Mouse (Mus musculus): ENCODE results near the gene Mcm10.

DNA sequence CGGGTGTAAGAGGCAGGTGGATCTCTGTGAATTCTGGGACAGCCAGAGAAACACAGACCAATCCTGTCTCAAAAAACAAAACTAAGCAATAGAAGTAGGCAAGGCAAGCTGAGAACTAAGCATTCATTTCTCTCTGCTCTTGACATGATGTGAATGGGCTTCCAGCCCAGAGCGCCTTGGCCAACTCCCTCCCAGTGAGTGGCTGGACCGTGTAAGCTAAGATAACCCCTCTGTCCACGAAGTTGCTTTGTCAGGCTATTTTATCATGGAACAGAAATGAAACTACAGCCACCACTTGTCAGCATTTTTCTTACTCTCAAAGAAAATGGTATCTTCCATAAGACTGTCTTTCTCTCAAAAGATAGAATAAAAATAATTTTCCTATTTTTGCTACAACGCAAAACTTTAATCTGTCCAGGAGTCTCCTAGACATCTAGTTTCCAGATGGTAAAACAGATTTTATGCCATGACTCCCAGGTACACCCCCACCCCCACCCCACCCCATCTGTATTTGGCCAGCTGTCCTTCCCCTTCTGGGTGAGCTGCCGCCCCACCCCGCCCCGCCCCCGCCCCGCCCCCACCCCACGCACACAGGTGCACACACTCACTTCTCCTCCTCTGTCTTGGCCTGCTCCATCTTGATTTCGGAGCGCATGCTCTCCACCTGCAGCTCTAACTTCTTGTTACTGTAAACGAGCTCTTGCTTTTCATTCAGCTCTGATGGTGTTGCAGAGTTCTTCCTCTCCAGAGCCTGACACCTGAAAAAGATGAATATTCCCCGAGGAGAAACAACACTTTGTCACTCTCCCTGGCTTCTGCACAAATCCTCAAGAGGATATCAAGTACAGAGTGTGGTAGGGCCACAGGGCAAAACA lies 21.2 kb upstream of the Mcm10 start:
- no peak for TF ChIP-seq CTCF (IDR thresholded peaks at IDR 0.05; ENCODE audit: low read depth, low read length)
- no peak for TF ChIP-seq EP300 (IDR thresholded peaks at IDR 0.05; ENCODE audit: insufficient read depth, low read depth, low read length)

All from ES-Bruce4 (cell line).